ENCODE assay signal across 17 mouse cellular contexts in the genomic region with DNA sequence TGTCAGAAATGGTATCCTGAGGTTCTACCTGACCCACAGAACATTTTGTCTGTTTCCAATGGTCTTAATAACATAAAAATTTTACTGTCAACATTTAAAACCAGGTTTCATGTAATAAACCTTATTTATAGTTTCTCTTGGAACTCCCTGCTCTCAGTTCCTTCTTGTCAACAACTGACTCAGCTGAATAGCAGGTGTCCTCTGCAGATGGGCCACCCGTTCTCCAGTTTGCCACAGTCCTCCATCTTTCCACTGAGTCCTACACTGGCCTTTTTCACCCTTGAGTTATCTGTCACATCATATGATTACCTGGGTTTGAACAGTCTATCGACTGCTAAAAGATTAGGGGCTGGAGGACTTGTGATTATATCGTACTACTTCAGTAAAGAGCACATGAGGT.
DNase-seq lines count a peak whose midpoint lies in the region; TF ChIP-seq lines count a peak whose summit lies in the region.
"Had no signal": no experiment of that assay in that cellular context is flagged by ENCODE, and none has a peak within 500 bp of the region (broad histone marks: within the 10 kb centered on the region; RNA-seq: fewer than 3 reads in every experiment).

No protein-coding gene starts in this region.

- TF ChIP-seq POLR2A in myocyte (IDR thresholded peaks at IDR 0.05; ENCODE audit: insufficient read length, low read depth) = no peak

- H3K36me3 ChIP-seq in myocyte (ENCODE audit: control insufficient read depth, insufficient read depth) = no peaks in the 10 kb centered on the region
- H3K36me3 ChIP-seq: G1E had no signal

- no peak overlapping the region for H3K4me2 ChIP-seq in myocyte (ENCODE audit: low read depth)

- peak; percentile 15 for DNase-seq in heart, adult 11 months
- no peak for DNase-seq in heart, postnatal 4 days
- DNase-seq in embryo, embryonic 11 days = no peak
- DNase-seq: adrenal gland, adult 2 months; adrenal gland, adult 8-10 months; adrenal gland, postnatal 10 days; adrenal gland, postnatal 14 days; adrenal gland, postnatal 25 days; adrenal gland, postnatal 36 days; B cell, adult 2 months; cerebellum, adult 11 months; cerebellum, adult 11-12 months; cerebellum, adult 18-20 months had no signal

- no peak overlapping the region for H3K4me3 ChIP-seq in myocyte

- no peak overlapping the region for H3ac ChIP-seq in myocyte (ENCODE audit: control insufficient read depth, insufficient read length)

- no peaks in the 10 kb centered on the region for H3K27me3 ChIP-seq in myocyte (ENCODE audit: control insufficient read depth, insufficient read depth, insufficient read length)
- H3K27me3 ChIP-seq: CH12.LX, Patski had no signal

- H3K79me2 ChIP-seq in myocyte (ENCODE audit: control insufficient read depth, insufficient read depth) = no peaks in the 10 kb centered on the region

TF ChIP-seq in myocyte, 11 proteins besides CTCF, POLR2A, EP300 and RAD21:
- TF ChIP-seq SRF (IDR thresholded peaks at IDR 0.05; ENCODE audit: control insufficient read depth, insufficient read length, low read depth) (no peak), POLR2AphosphoS2 (IDR thresholded peaks at IDR 0.05; ENCODE audit: insufficient read length, low read depth) (no peak), CEBPB (IDR thresholded peaks at IDR 0.05; ENCODE audit: insufficient read depth, poor library complexity, severe bottlenecking) (no peak), TCF3 (IDR thresholded peaks at IDR 0.05; ENCODE audit: insufficient read length, low read depth) (no peak), TCF12 (IDR thresholded peaks at IDR 0.05; ENCODE audit: insufficient read depth, poor library complexity, severe bottlenecking) (peak; percentile 73), MYOD1 (IDR thresholded peaks at IDR 0.05; ENCODE audit: control insufficient read depth in 1 of 3, insufficient read length in 2 of 3, low read depth in 2 of 3) (peak; percentile 58 to 79 (median 69)), MAX (IDR thresholded peaks at IDR 0.05; ENCODE audit: low read depth) (no peak), MYOG (IDR thresholded peaks at IDR 0.05; ENCODE audit: control insufficient read depth in 1 of 3, insufficient read depth in 1 of 3, insufficient read length in 2 of 3, low read depth in 2 of 3) (peak in 2 of 3 experiments; percentile 53 to 70), REST (IDR thresholded peaks at IDR 0.05; ENCODE audit: insufficient read depth, insufficient read length) (no peak), E2F4 (IDR thresholded peaks at IDR 0.05; ENCODE audit: insufficient read depth) (no peak), USF1 (IDR thresholded peaks at IDR 0.05; ENCODE audit: low read depth) (no peak)
